Mouse (Mus musculus) A20 (cell line): ENCODE data around the gene Fam149b.
A peak's percentile ranks its signal among the peaks of the same experiment; 100 is the strongest.
"Not testable (repeated sequence)": the region's sequence is repeated elsewhere in the genome, so short reads cannot be mapped to it uniquely, and the experiment has no call there.

Experiments
- DNase-seq: peaks from one replicate; pipeline ENCODE4 v3.0.0-alpha.2; 2011; ENCODE audit warnings: low read depth, low spot score

Gene Fam149b

DNA sequence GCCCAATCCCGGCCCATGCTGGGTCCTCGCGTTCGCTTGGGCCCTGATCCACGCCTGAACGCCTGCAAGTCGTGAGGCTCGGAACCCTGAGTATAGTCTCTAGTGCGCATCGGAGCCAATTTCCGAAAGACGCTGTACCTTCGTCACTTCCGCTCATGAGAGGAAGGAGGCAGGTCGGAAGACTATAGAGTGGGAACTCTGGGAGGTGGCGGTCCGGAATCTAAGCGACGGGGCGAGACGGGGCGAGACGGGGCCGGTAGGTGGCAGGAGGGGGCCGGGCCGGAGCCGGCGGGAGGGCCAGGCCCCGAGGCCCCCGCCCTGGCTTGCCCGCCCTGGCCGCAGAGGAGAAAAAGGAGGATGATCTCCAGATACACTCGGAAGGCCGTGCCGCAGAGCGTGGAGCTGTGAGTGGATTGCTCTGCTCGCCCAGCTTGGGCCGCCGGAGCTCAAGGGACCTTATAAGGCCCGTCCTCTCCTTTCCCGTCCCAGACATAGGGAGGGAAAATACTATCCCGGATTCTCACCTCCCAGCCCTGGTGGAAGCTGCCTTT, at the start of gene Fam149b, which contains the start of gene Ecd:
Gene Fam149b, plus strand, starts transcription at position 172 of the 551 bp plus-strand sequence.
Gene Ecd, minus strand, starts transcription at position 131 of the 551 bp plus-strand sequence.
- DNase-seq, result peak; percentile 98

GRCm38 (mm10) chr14:20305085-20305484, 42.9 kb upstream of the Fam149b start:
- DNase-seq, result not testable (repeated sequence)

DNA sequence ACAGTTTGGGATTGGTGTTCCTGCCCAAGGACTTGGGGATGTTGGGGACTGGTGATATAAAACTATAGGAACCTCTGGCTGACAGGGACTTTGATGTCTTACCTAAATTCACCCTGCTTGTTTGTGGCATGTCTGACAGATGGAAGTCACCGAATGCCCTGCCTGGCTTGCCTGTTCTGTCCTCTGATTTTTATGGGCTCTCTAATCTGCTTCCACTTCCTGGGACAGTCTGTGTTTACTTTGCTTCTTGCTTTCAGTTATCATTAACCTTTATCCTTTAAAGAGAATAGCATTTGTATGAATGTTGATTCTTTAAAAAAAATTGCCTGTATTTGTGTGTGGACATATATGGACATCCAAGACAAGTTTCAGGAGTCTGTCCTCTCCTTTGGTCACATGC, 32.8 kb upstream of the Fam149b start:
- no peak for DNase-seq

GRCm38 (mm10) chr14:20319420-20319819, 28.5 kb upstream of the Fam149b start:
- DNase-seq, result peak; percentile 41

DNA sequence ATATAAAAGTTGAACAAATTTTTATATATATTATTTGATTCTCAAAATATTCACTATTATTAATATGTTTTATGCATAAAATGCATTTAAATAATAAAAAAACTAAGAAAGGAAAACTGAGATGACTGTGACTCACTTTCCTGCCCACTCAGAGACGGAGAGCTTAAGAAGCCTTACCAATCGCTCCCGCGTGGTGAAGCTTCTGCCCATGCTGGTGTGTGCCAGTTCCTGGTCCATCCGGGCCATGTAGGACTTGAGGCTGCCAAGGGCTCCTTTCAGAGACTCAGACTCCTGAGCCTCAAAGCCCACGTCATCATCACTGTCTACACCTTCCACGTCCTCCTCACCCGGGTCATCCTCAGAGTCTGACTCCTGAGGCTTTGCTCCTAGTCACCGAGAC, 23.8 kb upstream of the Fam149b start:
- no peak for DNase-seq

GRCm38 (mm10) chr14:20328474-20328873, 19.5 kb upstream of the Fam149b start:
- DNase-seq, result peak; percentile 31

DNA sequence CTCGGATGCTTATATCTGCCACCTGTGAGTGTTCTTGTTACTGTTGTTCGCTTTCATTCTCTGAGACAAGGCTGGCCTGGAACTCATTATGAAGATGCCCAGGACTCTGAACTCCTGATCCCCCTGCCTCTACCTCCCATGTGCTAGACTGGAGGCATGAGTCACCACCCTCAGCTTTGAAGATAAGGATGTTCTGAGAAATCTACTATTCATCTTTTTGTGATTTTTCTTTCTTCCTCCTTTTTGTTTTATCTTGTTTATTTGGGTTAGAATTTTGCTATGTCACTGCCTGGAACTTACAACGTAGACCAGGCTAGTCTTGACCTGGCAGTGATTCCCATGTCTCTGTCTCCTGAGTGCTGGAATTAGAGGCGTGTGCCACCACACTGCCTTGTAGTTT, 16.6 kb upstream of the Fam149b start:
- no peak for DNase-seq

GRCm38 (mm10) chr14:20339415-20339814, 8.5 kb upstream of the Fam149b start:
- no peak for DNase-seq

- DNase-seq, result peak; percentile 80
Measured at GRCm38 (mm10) chr14:20340149-20340548, 7.8 kb upstream of the Fam149b start.

DNA sequence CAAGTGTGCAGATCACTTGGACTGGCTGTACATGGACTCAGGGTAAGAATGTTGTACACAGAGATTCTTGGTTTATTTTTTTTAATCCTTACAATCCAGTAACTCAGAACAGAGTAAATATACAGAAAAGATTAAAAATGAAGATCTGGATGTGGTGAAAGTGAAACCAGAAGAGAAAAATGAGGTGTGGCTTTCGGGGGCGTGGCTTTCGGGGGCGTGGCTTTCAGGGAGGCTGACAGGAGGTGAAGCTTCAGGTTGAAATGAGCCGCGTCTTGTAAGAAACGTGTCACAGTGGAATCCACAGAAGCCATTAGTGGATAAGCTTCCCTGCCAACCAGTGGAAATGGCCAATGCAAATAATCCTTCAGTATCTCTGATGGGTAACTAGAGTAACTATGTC, 7.1 kb upstream of the Fam149b start:
- DNase-seq, result peak; percentile 84

DNA sequence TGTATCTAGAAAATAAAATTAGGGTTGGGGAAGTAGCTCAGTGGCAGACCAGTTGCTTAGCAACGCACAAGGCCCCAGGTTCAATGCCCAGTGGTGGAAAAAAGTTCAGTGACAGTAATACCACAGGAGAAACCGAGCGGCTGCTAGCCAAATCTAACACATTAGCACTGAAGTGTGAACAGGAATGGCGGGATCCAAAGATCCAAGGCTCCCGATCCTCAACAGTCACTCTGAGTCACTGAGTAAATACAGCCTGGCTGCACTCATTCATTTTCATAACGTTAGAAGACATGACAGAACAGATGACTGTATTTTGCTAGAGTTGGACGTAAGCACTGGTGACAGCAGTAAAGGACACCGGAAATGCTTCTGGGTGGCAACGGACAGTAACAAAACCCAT, 2.1 kb upstream of the Fam149b start:
- DNase-seq, result no peak

DNA sequence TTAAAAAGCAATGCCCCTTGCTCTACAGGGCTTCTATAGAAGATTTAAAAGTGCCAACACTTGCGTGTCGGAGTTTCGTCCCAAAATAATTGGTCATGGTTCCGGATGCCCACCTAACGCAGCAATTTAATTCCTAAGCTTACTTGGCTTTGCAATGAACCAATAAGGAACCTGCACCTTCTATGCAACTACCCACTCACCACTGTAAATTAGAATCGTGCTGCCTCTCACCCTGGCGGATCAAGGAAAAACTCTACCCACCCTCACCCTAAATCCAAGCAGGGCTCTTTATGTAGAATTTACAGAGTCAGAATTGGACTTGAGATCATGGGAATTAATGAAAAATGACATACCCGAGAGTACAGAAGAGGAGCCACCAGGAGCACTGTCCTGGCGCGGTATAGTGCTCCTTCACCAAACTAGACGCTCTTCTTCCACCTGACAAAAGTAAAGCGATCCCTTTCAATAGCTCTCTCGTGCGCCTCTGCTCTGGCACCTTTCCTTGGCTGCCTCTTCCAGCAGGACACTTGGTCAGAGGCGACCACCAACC, 446 bp upstream of the Fam149b start:
- DNase-seq, result no peak

- DNase-seq, result no peak
Measured at GRCm38 (mm10) chr14:20363230-20363629, 15.3 kb downstream of the Fam149b start.

- DNase-seq, result peak; percentile 42
Measured at GRCm38 (mm10) chr14:20368271-20368670, 20.3 kb downstream of the Fam149b start.

GRCm38 (mm10) chr14:20370798-20371197, 22.8 kb downstream of the Fam149b start:
- DNase-seq, result peak; percentile 90

- DNase-seq, result no peak
Measured at GRCm38 (mm10) chr14:20371854-20372253, 23.9 kb downstream of the Fam149b start.

GRCm38 (mm10) chr14:20377112-20377521, 29.2 kb downstream of the Fam149b start:
- DNase-seq, result no peak

- DNase-seq, result peak; percentile 90
Measured at GRCm38 (mm10) chr14:20378313-20379061, 30.5 kb downstream of the Fam149b start.

GRCm38 (mm10) chr14:20379087-20379640, 31.2 kb downstream of the Fam149b start:
- DNase-seq, result peak; percentile 79

- peak; percentile 90 for DNase-seq
Measured at GRCm38 (mm10) chr14:20379753-20380430, 31.9 kb downstream of the Fam149b start.

DNA sequence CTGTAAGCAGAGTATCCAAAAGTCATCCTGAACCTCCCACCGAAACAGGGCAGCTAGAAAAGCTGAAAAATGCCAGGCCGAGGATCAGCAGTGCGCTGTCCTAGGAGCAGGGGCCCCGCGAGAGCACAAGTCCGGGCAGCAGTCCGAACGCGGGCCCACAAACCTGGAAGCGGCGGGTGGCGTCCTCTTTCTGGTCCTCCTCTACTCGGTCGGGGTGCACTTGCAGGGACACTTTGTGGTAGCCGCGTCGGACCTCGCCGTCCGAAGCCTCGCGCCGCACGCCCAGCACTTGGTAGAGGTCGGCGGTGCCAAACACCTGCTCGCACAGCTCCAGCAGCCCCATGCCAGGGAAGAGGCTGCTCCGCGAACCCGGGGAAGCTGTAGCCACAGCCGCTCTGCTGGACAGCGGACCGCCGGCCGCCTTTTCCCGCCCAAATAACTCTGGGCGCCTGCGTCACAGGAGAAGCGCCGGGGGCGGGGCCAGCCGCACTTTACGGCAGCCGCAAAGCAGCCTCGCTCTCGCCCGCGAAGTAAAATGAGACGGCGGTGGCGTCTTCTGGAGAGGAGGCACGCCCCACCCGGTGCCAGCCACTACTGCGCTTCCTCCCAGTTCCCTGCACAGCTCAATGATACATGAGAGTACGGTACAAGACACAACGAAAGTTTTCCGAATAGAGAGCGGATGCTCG, 40.6 kb downstream of the Fam149b start, which contains the start of gene Dnajc9:
Gene Dnajc9, minus strand, starts transcription at position 470 of the 689 bp plus-strand sequence.
- DNase-seq, result peak; percentile 95
